Mouse (Mus musculus) heart, adult 11 months (tissue): ENCODE data around the gene Zscan5b.
A peak's percentile ranks its signal among the peaks of the same experiment; 100 is the strongest.
"Not testable (repeated sequence)": the region's sequence is repeated elsewhere in the genome, so short reads cannot be mapped to it uniquely, and the experiment has no call there.

Experiments used
- DNase-seq: peaks from one replicate; pipeline ENCODE4 v3.0.0; 2022

Gene Zscan5b

DNA sequence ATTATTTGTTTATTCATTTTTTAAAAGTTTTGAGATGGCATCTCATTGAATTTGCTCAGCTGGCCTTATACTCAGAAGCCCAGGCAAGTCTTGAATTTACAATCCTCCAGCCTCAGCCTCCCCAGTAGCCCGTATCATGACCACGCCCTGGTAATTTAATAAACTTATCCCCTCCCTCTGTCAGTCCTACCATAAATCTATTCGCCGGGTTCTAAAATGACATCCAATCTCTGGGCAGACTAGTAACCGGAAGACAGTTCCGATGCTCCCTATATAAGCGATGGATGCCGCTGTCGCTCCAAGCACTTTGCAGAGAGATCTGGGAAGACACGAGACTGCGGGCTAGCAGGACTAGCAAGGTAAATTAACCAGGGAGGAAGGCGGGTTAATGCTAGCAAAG lies at the start of gene Zscan5b:
TSS of gene Zscan5b (plus strand) at position 301 of the 400 bp plus-strand sequence.
- no peak for DNase-seq

DNA sequence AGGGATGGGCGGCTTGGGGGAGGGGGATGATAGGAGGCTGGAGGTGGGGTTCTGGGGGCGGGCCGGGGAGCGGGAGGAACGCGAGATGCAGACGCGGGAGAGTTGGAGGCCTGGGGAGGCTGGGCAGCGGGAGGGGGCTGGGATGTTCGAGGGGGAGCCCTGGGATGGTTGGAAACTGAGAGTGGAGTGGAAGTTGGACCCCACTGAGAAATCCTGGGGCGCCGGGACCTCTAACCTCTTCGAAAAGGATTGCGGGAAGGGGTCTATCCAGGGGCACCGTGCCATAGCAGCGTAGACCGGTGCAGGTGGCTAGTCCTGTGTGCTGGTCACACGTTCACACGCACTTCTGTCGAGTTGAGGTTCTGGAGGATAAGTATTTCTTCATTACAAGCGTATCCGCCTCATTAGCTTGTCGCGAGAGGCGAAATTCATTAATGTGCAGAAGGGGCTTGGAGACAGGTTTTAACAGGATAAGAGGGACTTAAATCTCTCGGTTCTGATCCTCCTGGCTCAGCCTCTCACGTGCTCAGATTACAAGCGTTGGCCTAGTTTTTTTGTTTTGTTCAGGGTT lies 49.3 kb upstream of the Zscan5b start:
- DNase-seq = no peak

DNA sequence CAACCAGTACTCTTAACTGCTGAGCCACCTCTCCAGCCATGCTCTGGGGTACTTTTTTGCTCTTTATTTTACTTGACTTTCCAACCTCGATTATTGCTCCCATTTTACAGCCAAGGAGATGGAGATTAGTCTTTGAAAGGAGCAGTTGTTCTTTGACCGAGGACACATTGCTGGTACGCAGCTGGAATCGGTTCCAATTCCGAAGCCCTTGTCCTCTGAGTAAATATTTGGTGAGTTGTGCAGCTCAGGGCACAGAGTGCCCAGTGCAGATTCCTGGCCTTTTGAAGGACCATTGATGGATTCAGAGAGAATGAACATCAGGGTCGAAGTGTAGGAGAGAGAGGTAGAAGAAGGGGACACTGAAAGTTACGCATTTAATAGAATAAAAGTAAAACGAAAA lies 48.2 kb upstream of the Zscan5b start:
- no peak for DNase-seq

DNA sequence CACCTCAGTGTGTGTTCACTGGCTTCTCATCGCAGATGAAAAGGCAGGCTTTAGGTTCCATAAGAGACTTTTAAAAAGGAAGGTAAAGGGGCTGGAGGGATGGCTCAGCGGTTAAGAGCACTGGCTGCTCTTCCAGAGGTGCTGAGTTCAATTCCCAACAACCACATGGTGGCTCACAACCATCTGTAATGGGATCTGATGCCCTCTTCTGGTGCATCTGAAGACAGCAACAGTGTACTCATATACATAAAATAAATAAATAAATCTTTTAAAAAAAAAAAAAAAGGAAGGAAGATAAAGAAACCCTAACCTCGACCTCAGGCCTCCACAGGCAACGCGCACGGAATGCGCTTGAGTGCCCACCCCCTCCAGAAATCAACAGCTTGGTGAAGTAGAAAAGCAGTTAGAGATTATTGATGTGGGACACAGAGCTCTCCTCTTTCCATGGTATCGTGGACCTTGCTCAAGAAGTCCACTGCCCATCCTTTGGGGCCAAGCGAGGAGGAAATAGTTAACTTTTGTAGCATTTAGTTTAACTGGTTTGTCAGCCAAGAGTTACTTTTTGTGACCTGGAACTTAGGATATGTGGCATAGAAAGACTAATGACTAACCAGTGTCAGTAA lies 47.6 kb upstream of the Zscan5b start:
- DNase-seq = not testable (repeated sequence)

DNA sequence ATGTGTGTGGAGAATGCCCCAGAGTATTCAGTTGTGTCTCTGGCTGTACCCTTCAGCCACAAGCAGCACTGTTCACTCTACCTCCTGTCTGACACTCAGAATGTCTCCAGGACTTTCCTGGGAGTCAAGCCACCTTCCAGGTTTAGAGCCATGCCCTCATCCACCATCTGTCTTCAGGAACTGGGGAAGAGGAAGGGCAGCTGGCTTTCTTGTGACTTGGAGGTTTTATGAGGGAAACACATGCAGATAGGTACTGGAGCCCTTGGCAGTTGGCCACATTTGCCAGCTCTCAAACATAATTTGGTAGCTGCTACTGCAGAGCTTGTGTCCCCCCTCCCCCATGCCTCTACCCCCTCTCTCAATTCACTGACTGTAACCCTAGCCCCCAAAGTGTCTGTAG lies 43.1 kb upstream of the Zscan5b start:
- DNase-seq = no peak

DNA sequence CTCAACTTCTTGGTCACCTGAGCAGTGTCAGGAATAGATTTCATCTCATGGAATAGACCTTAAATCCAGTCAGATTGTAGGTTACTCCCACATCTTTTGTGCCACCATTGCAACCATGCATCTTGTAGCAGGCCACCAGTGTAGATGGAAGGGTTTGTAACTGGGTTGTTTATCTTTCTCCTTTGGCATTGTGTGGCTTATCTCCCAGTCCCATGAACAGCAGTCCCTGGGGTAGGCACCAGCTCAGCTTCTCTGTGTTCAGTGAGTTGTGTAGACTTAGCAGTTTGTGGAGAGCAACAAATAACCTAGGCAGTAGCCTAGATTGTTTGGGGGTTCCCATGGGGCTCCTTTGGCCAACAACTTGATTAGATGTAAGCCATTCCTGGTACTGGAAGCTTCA lies 39.2 kb upstream of the Zscan5b start:
- DNase-seq = no peak

DNA sequence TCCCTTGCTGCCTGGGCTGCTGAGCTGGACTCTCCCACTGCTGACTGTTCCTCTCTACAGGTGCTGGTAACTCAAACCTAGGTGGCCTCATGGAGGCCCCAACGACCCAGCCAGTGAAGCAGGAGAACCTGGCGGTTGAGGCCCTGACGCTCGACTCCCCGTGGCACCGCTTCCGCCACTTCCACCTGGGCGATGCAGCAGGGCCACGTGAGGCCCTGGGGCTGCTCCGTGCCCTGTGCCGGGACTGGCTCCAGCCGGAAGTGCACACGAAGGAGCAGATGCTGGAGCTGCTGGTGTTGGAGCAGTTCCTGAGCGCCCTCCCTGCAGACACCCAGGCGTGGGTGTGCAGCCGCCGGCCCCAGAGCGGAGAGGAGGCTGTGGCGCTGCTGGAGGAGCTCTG lies 38.3 kb upstream of the Zscan5b start:
- DNase-seq = no peak

DNA sequence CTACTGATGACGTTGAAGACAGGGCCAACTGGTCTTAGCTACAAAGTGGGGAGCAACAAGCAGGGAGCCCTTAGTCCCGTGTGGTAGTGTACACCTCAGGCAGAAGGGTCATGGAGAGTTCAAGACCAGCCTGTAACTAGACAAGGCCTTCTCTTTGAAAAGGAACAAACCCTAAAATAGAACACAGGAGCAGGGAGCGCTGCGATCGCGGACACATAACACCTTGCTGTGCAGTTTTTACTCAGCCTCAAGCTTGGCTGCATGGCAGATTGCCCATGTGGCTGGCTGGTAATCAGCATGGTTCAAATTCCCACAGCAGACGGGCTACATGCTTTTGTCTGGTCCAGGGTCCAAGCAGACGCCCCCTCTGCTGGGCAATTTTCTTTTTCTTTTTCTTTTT lies 37.6 kb upstream of the Zscan5b start:
- no peak for DNase-seq

DNA sequence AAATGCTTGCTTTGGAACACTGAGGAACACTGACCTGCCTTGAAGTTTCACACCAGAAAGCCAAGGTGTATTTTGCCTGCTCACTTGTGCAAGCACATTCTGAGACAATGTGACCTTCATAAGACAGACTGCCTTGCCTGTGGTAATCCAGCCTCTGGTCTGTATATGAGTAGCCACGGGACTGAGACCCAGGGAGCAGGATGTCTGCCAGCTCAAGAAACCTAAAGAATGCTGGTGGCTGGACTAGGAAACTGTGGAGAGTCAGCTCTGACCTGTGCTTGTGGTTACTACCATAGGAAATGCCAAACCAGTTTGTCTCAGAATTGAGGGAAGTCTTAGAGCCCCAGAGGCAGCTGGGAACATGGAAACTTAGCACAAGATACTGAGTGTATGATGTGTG lies 36.7 kb upstream of the Zscan5b start:
- no peak for DNase-seq

DNA sequence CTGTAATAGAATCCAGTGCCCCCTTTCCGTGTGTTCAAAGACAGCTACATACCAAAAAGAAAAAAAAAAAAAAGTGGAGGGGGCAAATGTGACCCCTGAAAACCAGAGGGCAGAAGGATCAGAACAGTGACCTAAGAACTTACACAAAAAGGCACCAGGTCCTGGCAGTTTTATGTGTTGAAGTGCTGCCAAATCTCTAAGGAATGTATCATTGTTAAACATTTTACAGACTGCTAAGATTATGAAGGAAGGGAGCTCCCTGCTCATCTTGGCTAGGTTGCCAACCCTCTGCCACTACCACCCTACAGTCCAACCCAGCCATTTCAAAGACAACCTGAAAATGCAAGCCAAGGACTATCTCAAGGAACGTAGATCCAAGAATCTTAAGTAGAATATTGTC lies 35.9 kb upstream of the Zscan5b start:
- no peak for DNase-seq

DNA sequence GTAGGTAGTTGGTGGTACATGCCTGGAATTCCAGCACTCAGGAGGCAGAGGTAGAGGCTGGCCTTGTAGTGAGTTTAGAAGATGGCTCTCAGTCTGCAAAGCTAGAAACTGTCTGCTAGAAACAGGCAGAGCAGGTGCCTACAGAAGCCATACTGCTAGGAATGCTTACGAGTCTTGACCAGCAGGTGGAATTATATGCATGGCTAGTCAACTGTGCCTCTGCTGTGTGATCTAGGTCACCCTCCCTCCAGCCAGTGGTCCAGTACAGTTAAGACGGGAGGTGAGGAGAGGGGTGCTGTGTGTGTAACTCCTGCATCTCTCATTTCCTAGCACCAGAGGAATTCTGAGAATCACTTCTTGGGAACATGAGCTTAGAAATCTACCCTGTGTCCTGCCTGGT lies 35.3 kb upstream of the Zscan5b start:
- no peak for DNase-seq

DNA sequence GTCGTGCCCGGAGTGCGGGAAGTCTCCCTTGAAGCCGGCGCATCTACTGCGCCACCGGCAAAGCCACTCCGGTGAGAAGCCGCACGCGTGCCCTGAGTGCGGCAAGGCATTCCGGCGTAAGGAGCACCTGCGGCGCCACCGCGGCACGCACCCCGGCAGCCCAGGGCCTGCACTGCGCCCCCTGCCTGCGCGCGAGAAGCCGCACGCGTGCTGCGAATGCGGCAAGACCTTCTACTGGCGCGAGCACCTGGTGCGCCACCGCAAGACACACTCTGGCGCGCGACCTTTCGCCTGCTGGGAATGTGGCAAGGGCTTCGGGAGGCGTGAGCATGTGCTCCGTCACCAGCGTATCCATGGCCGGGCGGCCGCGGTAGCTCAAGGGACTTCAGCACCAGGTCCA lies 32.5 kb upstream of the Zscan5b start:
- peak; percentile 84 for DNase-seq

DNA sequence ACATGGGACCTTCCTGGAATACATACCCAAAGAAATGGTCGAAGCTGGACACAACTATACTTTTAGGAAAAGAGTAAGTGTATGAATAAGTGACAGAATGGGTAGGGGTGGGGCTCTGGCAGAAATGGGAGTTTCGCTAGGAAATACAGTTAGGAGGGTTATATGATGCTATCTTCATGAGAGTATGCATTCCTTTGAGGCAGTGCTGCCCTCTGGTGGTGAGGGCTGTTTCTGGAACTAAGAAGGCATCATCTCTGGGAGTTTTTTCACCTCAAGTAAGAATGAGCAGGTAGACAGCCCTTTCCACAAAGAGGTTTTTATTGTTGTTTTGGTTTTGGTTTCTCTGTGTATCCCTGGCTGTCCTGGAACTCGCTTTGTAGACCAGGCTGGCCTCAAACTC lies 30.7 kb upstream of the Zscan5b start:
- DNase-seq = peak; percentile 91

DNA sequence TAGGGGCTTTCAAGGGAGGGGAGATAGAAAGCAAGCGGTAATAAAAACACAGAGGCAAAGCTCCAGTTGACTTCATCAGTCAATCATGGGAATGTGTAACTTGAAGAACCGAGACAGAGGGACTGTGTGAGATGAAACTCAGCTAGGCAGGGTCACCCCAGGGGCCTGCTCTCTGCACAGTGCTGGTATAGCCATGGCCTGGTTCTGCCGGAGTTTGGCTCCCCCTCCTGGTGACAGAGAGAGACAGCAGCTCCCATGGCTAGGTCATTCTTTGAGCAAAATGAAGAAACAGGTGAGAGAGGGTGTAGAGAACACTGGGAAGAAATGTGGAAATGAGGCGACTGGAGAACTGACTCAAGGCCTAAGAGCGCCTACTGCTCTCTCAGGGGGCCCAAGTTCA lies 27.9 kb upstream of the Zscan5b start:
- DNase-seq = peak; percentile 92

DNA sequence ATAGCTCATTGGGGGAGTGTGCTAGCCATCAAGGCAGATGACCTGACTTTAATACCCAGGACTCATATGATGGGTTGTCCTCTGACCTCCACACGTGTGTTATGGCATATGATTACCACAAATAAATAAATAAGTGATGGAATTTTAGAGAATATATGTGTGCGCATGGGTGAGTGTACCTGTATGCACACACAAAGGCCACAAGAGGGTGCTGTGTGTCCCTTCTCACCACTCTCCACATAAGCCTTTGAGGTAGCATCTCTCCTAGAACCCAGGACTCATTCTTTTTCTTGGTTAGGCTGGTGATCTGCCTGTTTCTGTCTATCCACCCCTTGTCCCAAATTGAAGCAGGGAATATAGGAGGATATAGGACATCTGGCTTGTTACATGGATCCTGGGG lies 26.3 kb upstream of the Zscan5b start:
- no peak for DNase-seq

DNA sequence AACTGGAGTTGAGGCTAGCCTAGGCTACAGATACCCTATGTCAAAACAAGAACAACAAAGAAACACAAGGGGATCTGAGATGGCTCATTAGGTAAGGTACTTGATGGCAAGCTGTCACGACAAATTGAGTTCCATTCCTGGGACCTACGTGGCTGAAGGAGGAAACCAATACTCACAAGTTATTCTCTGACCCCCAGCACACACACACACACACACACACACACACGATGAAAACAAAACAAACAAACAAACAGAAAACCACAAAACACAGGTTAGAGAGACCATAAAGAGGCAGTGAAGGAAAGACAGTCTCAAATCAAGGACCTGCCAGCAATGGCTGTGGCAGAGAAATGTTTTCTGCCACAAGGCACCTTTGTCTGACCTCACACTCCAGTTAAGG lies 25.3 kb upstream of the Zscan5b start, which contains the start of gene Galp:
TSS of gene Galp (plus strand) at position 301 of the 400 bp plus-strand sequence.
- DNase-seq = no peak

DNA sequence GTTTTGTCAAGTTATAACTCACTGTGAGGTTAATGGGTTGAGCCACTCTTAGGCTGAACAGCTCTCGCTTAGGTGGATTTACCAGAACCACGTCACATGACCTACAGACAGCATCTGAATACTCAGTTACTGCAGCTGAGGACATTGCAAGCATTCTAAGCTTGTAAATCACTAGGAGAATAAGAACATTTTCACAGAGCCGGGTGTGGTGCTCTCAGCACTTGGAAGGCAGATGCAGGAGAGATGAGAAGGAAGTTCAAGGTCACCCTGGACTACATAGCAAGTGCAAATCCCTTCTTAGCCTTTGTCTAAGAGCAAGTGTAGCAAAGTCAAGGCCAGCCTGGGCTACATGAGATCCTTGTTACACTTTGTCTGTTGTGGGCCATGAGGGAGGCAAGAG lies 17.9 kb upstream of the Zscan5b start:
- DNase-seq = peak; percentile 70

DNA sequence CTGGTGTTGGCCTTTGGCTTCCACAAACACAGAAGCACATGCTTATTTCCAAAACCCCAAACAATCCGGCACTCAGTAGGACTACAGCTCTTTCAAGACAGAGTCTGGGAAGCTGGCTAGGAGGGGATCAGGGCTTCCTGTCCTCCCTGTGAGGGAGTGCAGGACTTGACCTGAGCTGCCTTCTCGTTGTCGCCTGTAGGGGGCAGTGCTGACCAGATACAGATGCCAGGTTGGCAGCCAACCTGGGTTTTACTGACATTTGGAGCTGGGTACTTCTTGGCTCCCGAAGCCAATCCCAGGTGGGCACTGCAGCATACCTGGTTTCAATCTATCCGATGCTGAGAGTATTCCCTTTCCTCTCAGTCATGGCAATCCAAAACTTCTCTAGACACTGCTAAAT lies 8.9 kb upstream of the Zscan5b start:
- no peak for DNase-seq

DNA sequence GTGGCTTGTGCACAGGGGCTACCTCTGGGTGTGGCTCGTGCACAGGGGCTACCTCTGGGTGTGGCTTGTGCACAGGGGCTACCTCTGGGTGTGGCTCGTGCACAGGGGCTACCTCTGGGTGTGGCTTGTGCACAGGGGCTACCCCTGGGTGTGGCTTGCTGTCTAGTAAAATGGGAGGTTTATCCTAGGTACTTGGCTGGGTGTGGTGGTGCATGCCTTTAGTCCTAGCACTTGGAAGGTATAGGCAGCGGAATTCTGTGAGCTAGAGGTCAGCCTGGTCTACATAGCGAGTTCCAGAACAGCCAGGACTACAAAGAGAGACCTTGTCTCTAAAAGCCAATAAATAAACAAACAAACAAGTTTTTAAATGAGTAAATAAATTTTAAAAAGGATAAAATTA lies 7.4 kb upstream of the Zscan5b start:
- DNase-seq = not testable (repeated sequence)

DNA sequence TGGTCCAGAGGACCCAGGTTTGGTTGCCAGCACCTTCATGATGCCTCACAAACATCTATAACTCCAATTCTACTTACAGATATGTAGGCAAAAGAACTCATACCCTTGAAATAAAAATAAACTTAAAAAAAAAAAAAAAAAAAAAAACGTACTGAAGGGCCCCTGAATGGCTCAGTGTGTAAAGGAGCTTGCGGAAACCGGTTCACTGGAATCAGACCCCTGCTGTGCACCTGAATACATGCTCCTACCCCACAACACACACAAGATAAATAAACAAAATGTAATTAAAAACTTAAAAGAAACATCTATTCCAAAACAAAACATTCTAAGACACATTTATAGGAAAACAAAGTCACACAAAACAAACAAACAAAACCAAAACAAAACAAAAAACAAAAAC lies 1.9 kb upstream of the Zscan5b start:
- DNase-seq = no peak

DNA sequence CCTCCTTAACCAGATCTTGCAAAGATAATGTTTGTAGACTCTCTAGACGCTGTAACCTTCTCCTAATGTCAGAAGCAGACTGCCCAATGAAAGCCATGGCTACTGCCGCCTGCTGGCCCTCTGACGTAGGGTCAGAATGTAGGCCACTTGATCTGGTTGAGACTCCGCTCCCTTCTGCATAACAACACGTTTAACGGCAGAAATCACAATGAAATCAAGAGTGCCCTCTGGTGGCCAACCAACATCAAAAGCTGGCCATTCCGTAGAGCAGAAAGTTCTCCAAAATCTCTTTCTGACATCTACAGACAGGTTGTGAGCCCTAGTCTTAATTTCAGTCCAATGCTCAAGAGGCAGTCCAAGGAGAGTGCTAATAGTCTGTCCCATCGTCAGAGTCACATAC lies 6.4 kb downstream of the Zscan5b start:
- not testable (repeated sequence) for DNase-seq

DNA sequence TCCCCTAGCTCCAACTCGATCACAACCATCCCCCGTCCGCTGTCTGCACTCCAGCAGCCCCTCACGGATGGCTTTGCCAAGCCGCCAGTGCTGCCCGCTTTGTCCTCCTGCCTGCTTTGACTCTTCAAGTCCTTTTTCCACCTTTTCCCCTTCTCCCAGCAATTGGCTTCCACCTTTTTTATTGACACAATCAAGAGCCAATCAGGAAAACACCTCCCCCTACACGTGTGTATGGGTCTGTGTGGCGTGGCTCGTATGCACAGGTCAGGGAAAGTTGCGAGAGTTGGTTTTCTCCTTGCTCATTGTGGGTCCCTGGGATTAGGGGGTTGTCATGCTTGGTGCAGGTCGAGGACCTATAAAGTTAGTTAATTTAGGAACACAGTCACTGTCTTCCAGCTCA lies 17.7 kb downstream of the Zscan5b start:
- DNase-seq = no peak

DNA sequence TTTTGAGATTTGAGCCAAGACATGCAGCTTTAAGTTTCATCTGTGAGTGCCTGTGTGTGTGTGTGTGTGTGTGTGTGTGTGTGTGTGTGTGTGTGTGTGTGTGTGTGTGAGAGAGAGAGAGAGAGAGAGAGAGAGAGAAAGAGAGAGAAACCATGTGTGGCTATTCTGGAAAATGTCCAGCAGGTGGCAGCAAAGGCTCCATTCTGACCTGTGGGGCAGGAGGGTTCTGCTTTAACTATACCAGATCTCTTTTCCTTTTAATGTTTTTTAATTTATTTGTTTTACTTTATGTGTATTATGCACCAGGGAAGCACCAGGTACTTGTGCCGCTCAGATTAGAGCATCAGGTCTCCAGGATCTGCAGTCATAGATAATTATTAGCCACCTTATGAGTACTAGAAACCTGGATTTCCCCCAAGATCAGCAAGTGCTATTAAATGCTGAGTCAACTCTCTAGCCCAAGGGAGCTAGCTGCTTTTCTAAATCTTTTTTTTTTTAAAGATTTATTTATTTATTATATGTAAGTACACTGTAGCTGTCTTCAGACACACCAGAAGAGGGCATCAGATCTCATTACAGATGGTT lies 18.9 kb downstream of the Zscan5b start:
- not testable (repeated sequence) for DNase-seq

DNA sequence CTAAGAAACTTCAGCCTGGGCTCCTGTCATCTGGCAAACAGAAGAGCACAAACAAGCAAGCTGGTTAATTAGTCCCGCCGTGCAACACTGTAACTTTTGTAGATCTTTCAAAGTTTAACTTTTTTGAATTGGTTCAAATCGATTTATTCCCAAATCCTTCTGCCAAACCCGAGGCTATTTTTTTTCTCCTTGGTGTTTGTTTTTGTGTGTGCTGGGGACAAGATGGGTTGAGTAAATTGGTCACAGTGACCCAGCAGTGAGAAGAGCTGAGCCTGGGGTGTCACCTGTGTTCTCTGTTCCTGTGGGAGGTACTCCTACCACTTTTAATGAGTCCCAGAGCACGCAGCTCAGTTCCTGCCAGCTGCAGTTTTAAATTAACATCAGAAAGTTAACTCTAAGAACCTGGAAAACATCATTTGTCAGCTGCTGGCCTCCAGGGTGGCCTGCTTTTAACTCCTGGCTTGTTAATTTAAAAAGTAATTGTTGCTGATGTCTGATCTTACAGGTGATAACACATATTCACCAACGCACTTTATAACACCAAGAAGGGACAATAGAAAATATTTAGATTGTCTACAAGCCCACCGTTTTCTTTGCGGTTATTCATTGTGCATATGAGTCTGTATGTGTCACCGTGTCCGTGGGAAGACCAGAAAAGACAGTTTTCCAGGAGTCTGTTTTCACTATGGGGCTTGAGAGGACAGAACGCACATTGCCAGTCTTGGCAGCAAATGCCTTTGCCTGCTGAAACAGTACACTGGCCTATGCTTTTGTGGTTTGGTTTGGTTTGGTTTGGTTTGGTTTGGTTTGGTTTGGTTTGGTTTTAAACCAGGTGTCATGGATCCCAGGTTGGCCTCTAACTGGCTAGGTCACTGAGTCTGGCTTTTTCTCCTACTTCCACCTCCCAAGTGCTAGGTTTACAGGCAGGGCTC lies 22.5 kb downstream of the Zscan5b start:
- no peak for DNase-seq
